Mouse (Mus musculus): ENCODE results near the gene Gm10382.
"Not testable (repeated sequence)": the region's sequence is repeated elsewhere in the genome, so short reads cannot be mapped to it uniquely, and the experiment has no call there.

Gene Gm10382

DNA sequence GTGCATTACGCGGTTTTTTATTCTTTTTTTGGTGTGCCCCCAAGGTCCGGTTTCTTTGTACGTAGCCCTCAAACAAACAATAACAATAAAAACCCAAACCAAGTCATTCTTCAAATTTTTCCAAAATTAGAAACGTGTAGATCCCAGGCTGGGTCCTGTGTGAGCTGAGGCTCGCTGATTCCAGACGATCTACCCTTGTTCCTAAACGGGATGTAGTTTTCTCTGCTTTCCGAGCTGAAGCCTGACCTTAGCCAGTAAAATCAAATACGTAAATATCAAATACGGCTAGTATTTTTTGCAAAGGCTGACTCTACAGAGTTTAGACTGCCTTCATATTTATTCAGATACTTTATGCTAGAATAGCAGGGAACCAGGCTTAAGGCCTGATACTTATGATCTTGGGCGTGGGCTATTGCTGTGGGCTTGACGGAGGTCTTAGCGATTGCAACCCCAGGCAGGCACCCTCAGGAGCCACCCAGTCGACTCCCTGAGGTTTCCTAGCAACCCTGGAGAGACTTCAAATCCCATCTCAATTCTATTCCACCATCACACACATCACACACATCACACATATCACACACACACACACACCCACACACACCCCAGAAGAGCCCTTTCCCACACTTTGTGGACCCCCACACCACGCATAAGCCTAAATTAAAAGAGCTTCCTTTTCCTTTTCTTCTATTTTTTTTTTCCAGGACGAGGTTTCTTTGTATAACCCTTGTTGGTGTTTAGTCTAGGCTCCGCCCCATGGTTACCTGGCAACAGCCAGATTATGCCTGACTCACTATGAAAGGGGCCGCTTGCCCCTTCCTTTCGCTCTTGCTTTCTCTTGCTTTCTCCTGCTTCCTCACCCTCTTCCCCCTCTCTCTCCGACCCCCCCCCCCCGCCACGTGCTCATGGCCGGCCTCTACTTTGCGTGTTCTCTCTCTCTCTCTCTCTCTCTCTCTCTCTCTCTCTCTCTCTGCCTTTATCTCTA is 4.8 kb downstream of the Gm10382 start:
- peak; percentile 81 to 84 for DNase-seq (ENCODE audit: low spot score in 2 of 2)

DNA sequence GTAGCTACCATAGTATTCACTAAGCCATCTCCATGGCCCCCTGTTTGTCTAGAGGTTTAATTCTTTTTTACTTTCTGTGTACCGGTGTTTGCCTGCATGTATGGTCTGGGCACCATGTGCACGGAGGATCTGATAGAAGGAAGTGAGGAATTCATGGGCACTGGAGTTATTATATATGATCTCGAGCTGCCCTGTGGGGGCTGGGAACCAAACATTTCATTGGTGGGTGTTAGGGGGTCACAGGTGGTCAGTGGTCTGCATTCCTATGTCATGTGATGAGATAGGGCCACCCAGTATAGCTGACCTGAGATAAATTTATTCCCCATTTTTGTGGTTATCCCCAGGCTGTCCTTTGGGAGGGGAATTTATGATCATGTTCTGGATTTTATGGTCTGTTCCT is 5.9 kb downstream of the Gm10382 start:
- no peak for DNase-seq (ENCODE audit: low spot score in 2 of 2)

- DNase-seq (ENCODE audit: low spot score in 2 of 2), result no peak
Measured at GRCm38 (mm10) chr5:125400903-125401302, 11.8 kb downstream of the Gm10382 start.

DNA sequence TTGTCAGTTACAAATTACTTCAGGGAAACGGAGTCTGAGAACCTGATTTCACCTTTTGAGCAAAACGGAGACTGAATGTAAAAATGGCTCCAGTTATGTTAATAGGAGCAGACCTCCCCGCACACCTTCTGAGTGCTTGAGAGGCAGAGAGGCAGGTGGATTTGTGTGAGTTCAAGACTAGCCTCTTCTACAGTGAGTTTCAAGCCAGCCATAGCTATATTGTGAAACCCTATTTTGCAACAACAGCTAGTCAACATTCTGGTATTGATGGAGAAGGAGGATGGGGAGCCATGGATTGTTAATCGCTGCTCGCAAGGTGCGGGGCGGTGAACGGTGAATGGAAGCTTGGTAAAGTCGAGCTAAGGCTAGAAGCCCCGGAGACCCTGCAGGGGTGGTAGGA is 13.4 kb downstream of the Gm10382 start:
- no peak for DNase-seq (ENCODE audit: low spot score in 2 of 2)

GRCm38 (mm10) chr5:125402991-125403390 is 13.9 kb downstream of the Gm10382 start:
- DNase-seq (ENCODE audit: low spot score in 2 of 2), result no peak

GRCm38 (mm10) chr5:125403481-125404465 is 14.7 kb downstream of the Gm10382 start:
- peak in 1 of 2 experiments; percentile 73 for DNase-seq (ENCODE audit: low spot score in 2 of 2)

- DNase-seq (ENCODE audit: low spot score in 2 of 2), result no peak
Measured at GRCm38 (mm10) chr5:125404536-125404902, 15.4 kb downstream of the Gm10382 start.

DNA sequence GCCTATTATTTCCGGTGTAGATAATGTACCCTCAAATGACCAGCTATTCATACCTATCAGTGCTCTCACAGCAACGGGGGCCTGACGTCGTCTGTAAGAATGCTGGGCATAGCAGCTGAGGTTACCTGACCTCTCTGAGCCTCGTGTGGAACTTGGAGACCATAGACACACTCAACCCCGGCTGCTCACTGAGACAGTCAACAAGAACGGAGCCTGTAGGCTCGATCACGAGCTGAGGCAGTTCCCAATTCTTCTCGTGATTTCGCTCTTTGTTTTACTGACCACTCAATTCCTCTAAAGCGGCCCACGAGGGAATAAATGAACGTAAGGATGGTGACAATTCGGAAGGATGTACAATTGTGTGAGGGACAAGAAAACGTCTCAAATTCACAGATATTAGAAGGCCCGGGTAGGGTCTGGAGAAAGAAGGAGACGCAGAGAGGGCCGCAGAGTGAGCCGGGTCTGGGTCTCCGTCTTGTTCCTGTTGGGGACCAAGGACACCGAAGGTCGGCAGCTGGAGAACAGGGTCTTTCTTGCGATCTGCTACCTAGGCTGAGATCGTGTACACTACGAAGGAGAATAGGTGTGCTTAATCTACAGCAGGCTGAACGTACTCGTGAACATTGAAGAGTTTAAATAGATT is 15.9 kb downstream of the Gm10382 start:
- DNase-seq (ENCODE audit: low spot score in 2 of 2), result peak in 1 of 2 experiments; percentile 76

- peak; percentile 67 to 90 for DNase-seq (ENCODE audit: low spot score in 2 of 2)
Measured at GRCm38 (mm10) chr5:125405546-125406248, 16.6 kb downstream of the Gm10382 start.

DNA sequence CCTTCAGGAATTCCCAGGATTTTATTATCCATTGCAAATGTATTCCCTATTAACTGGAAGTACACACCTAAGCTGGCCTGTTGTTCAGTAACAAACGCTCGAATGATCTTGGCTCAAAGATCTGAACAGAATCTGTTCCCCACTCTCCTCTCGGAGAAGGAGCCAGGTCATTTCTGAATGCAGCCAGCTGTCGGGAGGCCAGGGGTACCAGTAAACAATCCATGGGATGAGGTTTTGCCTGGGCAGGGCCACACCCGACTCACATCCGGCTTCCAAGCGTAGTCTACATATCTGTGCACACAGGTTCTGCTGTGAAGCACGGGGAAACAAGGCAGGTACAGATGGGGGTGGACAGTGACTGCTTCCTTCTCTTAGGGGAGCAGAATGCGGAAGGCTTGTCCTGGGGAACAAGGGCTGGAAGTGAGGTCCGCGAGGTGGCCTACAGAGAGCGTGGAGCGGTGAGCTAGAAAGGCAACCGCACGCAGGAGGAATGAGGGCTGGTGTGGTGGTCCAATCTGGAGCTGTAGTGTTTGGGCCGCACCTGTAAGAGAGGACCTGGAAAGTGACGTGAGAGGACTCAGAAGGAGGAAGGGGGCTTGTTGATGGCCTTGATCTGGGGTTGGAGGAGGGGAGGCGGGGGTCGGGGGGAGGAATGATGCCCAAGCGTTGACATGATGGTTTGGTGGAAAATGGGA is 17.3 kb downstream of the Gm10382 start:
- peak; percentile 76 to 79 for DNase-seq (ENCODE audit: low spot score in 2 of 2)

DNA sequence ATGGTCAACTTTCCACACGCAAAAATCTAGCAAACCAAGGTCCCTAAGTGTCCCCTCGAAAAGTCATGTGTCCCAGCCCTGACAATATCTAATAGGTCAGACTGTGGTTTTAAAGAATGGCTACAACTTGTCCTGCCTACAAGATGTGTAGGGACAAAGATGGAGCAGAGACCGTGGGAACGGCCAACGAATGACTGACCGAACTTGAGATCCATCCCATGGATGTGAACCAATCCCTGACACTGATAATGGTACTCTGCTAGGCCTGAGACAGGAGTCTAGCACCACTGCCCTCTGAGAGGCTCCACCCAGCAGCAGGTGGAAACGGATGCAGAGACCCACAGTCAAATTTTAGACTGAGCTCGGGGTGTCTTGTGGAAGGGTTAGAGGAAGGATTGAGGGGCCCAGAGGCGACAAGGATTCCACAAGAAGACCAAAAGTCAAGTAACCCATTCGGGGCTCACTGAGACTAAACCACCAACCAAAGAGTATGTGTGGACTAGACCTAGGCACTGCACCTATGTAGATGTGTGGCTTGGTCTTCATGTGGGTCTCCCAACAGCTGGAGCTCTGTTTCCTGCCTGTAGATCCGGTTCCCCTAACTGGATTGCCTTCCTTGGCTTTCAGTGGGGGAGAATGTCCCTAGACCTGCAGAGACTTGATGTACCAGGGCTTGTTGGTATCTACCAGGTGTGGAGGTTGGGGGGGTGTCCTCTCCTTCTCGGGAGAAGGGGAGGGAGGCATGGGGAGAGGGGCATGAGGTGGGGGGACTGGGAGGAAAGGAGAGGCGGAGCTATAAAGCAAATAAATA is 18.1 kb downstream of the Gm10382 start:
- no peak for DNase-seq (ENCODE audit: low spot score in 2 of 2)

DNA sequence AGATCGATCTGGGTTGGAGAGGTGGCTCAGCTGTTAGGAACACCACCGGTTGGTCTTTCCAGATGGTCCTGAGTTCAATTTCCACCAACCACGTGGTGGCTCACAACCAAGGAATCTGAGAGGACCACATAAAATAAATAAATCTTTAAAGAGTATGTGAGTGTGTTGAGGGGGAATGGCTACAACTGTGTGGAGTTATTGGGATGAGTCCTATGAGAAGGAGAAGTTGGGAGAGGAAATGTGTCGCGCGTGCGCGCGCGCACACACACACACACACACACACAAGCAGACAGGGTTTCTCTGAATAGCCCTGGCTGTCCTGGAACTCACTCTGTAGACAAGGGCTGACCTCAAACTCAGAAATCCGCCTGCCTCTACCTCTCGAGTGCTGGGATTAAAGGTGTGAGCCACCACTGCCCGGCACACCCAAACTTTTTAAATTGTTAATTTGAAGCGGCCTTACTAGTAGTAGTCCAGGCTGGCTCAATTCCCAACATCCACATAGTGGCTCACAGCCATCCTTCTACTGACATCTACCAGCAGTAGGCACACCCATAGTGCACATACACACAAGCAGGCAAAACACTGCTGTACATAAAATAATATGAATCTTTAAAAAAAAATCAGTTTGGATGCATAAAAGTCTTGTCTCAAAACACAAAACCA is 18.9 kb downstream of the Gm10382 start:
- DNase-seq (ENCODE audit: low spot score in 2 of 2), result no peak

- peak in 1 of 2 experiments; percentile 81 for DNase-seq (ENCODE audit: low spot score in 2 of 2)
Measured at GRCm38 (mm10) chr5:125408842-125409241, 19.7 kb downstream of the Gm10382 start.

DNA sequence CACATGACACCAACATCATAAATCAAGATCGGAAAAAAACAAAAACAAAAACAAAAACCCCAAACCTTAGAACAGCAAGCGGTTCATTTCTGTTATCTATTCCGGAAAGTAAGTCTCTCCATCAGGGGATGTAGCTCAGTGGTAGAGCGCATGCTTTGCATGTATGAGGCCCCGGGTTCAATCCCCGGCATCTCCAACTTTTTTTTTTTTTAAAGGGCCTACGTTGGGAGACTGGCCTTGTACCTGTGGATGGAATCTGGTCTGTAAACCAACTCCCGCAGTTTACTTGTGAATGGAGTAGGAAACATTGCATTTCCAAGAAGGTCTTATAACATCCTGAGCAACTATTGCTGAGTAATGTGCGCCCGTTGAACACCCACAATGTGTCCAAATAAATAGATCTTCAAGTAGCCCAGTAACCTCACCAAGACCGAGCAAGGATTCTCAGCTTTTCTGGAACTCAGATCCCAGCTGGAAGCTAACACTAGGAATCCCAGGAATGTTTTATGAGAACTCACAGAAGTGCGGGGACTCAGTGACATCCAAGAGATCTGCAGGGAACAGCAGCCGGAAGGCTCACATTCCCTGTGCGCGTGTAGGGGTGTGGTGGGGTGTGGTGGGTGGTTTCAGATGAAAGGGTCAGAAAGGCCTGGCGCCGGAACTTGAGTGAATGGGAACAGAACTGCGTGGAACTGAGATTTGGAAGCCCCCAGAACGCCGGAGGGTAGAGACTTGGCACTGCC is 20.4 kb downstream of the Gm10382 start:
- DNase-seq (ENCODE audit: low spot score in 2 of 2), result no peak

DNA sequence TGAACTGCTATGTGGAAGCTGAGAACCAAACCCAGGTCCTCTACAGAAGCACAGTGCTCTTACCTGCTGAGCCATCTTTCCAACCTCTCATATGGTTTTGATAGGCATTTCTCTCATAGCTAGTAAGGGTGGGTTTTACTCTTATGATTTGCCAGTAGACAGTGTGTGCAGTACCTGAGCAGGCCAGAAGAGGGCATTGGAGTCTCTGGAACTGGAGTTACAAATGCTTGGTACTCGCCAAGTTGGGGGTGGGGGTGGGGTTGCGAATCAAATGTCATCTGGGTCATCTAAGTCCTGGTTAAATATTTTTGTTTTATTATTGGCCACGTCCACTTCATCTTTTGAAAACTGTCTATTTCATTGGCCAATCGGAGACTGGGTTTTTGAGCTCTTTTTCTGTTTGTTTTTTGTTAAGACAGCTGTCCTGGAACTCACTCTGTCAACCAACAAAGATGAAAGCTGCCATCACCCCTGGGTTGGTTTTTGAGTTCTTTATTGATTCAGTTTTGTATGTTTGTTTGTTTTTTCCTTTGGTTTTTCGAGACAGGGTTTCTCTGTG is 22.9 kb downstream of the Gm10382 start:
- DNase-seq (ENCODE audit: low spot score in 2 of 2), result peak in 1 of 2 experiments; percentile 41

GRCm38 (mm10) chr5:125412536-125412935 is 23.4 kb downstream of the Gm10382 start:
- DNase-seq (ENCODE audit: low spot score in 2 of 2), result not testable (repeated sequence)

- DNase-seq (ENCODE audit: low spot score in 2 of 2), result peak; percentile 41 to 68
Measured at GRCm38 (mm10) chr5:125413763-125414162, 24.6 kb downstream of the Gm10382 start.

- DNase-seq (ENCODE audit: low spot score in 2 of 2), result no peak
Measured at GRCm38 (mm10) chr5:125416183-125416582, 27.1 kb downstream of the Gm10382 start.
